Mouse (Mus musculus) midbrain, embryonic 16.5 days (tissue): ENCODE measurements around the gene Serpinh1. TPM values are rescaled to one million over a fixed set of nuclear protein-coding genes. Genes with fewer than 3 reads are reported as not detected.

Experiments
- ATAC-seq: fragments of 200-750 bp; cut with Nextera tagmentation; 2 replicates; pipeline ENCODE4 v1.8.0; 2017; ENCODE audit warnings: moderate TSS enrichment
- H3K27ac ChIP-seq: fragments of 300-500 bp; sonication (generic); 2 replicates; pipeline ENCODE4 v1.5.1; 2014; ENCODE audit warnings: mild to moderate bottlenecking, low read length, mixed read lengths
- H3K27me3 ChIP-seq: fragments of 300-500 bp; sonication (generic); 2 replicates; pipeline ENCODE4 v1.6.1; 2014; ENCODE audit warnings: low read depth, low read length, mixed read lengths; ENCODE audit not compliant: control insufficient read depth, insufficient read depth
- H3K36me3 ChIP-seq: fragments of 300-500 bp; sonication (generic); 2 replicates; pipeline ENCODE4 v1.6.1; 2014; ENCODE audit warnings: mild to moderate bottlenecking, low read length, moderate library complexity, mixed read lengths; ENCODE audit not compliant: control insufficient read depth, insufficient read depth
- H3K4me1 ChIP-seq: fragments of 300-500 bp; sonication (generic); 2 replicates; pipeline ENCODE4 v1.6.1; 2014; ENCODE audit warnings: mild to moderate bottlenecking, low read length, mixed read lengths; ENCODE audit not compliant: control insufficient read depth, insufficient read depth
- H3K4me2 ChIP-seq: fragments of 300-500 bp; sonication (generic); 2 replicates; pipeline ENCODE4 v1.6.1; 2014; ENCODE audit warnings: mild to moderate bottlenecking, low read length, mixed read lengths
- H3K4me3 ChIP-seq: fragments of 300-500 bp; sonication (generic); 2 replicates; pipeline ENCODE4 v1.5.1; 2014; ENCODE audit warnings: low read depth, mild to moderate bottlenecking, low read length, moderate library complexity, mixed read lengths
- H3K9ac ChIP-seq: fragments of 300-500 bp; sonication (generic); 2 replicates; pipeline ENCODE4 v1.6.1; 2014; ENCODE audit warnings: low read depth, low read length, mixed read lengths
- H3K9me3 ChIP-seq: fragments of 300-500 bp; sonication (generic); replicated peaks from 2 replicates; pipeline ENCODE4 v1.6.1; 2014; ENCODE audit warnings: mild to moderate bottlenecking, low read length, mixed read lengths; ENCODE audit not compliant: control insufficient read depth, poor library complexity, severe bottlenecking
- WGBS: fragments of 180-500 bp; shearing (Covaris S2); extraction: QIAGEN DNeasy Blood & Tissue Kit; methylation state at CpG from one replicate; pipeline ENCODE4 v1.1.7; 2014; 5-methylcytosine and 5-hydroxymethylcytosine counted together
- polyA plus RNA-seq: library from polyadenylated mRNA; unstranded; fragments of >200 nt; fragmentation: Nextera tagmentation; extraction: Ambion mirVana; gene quantifications from 2 replicates; pipeline ENCODE4 v1.2.1, GENCODE M21; 2015

Gene Serpinh1
- polyA plus RNA-seq, 1 experiment from 2014 or later, result 185 TPM

DNA sequence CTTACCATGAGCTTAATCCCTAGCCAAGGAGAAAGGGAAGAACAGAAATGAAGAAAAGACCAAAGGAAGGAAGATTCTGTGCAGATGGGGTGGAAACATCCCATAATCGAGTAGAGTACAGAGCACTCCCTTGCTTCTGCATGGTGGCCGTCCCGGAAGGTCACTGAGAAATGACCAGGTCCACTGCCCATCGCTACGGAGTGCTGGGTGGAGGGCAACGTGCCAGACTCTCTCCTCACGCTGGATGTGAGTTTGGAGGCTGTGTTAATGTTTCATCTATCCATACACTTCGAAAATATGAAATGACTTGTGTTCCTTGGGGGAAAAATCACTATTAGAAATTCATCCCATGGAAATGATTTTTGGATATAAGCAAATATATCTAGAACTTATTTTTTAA, 5.3 kb upstream of the Serpinh1 start:
- Histone ChIP-seq H3K9ac (no peak overlapping the region), H3K27me3 (no peaks in the 10 kb centered on the region), H3K9me3 (no peaks in the 10 kb centered on the region), H3K27ac (no peak overlapping the region), H3K4me2 (no peak overlapping the region), H3K36me3 (no peaks in the 10 kb centered on the region), H3K4me3 (no peak overlapping the region), H3K4me1 (peaks cover 38% of the 10 kb centered on the region)
- no peak for ATAC-seq
- WGBS, result 88% methylated on average over 8 of the region's 8 CpGs

DNA sequence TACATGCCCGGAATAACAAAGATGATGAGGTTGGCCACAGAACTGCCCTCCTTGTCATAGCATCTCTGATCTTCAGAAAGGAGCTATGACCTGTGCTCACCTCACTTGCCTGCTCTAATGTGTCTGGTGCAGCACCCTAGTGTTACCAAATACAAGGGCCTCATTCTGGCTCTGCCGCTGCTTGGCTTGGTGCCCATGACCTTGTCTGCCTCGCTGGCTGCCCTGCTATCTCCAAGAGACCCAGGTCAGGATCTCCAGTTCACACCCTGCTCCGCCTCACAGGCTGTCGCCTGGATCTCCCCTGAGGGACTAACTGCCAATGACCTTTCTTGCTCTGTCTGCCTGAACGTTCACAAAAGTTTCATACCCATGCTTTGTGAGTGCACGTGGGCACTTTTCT, 4.2 kb upstream of the Serpinh1 start:
- no peak for ATAC-seq
- 54% methylated on average over 7 of the region's 7 CpGs for WGBS
- no peaks in the 10 kb centered on the region for H3K9me3 ChIP-seq
- H3K27me3 ChIP-seq, result no peaks in the 10 kb centered on the region
- H3K4me2 ChIP-seq, result no peak overlapping the region
- H3K4me3 ChIP-seq, result no peak overlapping the region
- H3K36me3 ChIP-seq, result no peaks in the 10 kb centered on the region
- H3K9ac ChIP-seq, result 0 out of 2 replicates have a peak overlapping the region, but pooled peaks have one; percentile 31
- H3K4me1 ChIP-seq, result peaks cover 48% of the 10 kb centered on the region
- no peak overlapping the region for H3K27ac ChIP-seq

DNA sequence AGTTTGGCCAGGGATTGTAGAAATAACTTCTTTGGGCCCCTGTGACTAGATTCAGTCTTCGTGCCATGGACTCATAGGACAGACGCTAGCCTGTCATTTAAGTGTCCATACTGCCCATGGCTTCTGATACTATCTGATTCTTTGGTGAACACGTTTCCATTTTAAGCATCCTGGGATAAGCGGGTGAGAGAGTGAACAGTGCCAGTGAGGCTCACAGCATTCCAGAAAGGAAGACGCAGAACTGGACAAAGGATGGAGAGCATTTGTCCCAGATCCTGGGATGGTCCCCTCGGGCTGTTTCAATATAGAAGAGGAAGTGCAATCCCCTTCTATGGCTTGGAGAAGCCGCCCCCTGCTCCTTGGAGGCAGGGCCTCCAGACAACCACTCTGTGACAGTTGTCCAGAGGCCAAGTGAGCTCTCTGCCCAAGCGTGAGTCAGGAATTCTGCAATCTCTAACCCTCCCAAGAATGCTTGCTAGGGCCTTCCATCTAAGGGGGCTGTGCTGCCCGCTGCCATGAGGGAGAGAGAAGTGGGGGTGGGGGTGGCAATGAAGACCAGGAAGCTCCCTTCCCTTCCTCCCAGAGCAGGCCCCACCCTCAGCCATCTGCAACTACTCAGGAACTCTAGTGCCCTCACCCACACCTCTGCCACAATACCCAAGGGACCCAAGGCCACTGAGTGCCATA, 3.3 kb upstream of the Serpinh1 start:
- 31% methylated on average over 9 of the region's 9 CpGs for WGBS
- no peaks in the 10 kb centered on the region for H3K36me3 ChIP-seq
- peaks cover 55% of the 10 kb centered on the region for H3K4me1 ChIP-seq
- H3K4me3 ChIP-seq, result no peak overlapping the region
- ATAC-seq, result no peak
- H3K27ac ChIP-seq, result peak overlapping the region; percentile 78
- peak overlapping the region; percentile 22; the same call in 1 of the 2 replicates for H3K9ac ChIP-seq
- H3K9me3 ChIP-seq, result no peaks in the 10 kb centered on the region
- H3K27me3 ChIP-seq, result no peaks in the 10 kb centered on the region
- no peak overlapping the region for H3K4me2 ChIP-seq

DNA sequence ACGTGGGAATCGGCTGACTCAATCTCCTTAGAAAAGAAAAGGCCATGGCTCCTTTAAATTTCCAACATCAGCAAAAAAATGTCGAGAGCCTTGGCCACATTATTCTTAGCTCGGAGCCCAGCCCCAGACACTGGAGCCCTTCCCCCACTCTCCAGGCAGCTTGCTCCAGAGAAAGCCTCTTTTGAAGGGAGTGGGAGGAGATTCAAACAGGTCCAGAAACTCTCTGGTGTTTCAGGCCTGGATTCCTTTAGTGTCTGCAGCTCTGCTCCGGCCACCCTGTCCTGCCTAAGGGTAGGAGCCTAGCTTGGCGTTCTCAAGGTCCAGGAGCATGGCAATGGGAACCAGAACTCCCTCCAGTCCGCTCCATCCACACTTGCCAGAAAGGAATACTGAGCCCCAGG, 2.7 kb upstream of the Serpinh1 start:
- ATAC-seq, result no peak
- Histone ChIP-seq H3K27ac (peak overlapping the region; percentile 78), H3K9me3 (no peaks in the 10 kb centered on the region), H3K27me3 (no peaks in the 10 kb centered on the region), H3K4me2 (peak overlapping the region; percentile 37), H3K4me3 (no peak overlapping the region), H3K4me1 (peaks cover 54% of the 10 kb centered on the region), H3K9ac (peak overlapping the region; percentile 22; the same call in 1 of the 2 replicates), H3K36me3 (no peaks in the 10 kb centered on the region)
- 8% methylated on average over 7 of the region's 7 CpGs for WGBS

DNA sequence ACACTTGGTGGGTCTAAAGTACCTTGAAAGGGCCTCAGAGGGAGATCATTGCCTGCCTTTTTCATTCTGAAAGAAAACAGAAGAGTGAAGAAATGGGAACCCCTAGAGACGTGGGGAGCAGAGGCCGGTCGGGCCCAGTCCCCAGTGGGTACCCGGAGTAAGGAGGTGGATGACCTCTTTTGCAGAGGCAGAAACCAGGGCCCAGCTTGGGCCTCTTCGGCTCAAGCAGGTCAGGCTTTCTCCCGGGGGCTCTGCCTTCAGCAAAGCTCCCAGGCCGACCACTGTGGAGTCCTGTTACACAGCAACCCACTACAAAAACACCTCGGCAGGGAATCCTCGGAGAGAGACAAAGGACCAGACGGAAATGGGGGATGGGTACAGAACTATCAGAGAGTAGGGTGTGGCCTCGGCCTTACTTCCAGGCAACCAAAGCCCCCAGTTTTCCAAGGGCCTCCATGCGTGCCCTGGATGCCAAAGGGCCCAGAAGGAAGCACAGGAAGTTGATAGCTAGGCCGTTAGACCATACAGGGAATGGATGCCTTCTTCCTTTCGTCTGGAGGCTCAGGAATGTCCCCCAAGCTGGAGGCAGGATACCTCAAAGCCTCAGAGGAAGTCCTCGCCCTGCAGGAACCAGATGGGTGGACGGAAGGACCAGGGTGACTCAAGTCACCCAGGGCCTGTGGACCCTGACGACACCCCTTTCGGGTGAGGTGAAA, 1.1 kb downstream of the Serpinh1 start:
- Histone ChIP-seq H3K4me3 (peak overlapping the region; percentile 40), H3K9me3 (no peaks in the 10 kb centered on the region), H3K9ac (peak overlapping the region; percentile 64), H3K36me3 (no peaks in the 10 kb centered on the region), H3K27ac (peak overlapping the region; percentile 76), H3K4me1 (peaks cover 47% of the 10 kb centered on the region), H3K27me3 (no peaks in the 10 kb centered on the region), H3K4me2 (peak overlapping the region; percentile 67)
- WGBS, result 8% methylated on average over 18 of the region's 18 CpGs
- no peak for ATAC-seq

DNA sequence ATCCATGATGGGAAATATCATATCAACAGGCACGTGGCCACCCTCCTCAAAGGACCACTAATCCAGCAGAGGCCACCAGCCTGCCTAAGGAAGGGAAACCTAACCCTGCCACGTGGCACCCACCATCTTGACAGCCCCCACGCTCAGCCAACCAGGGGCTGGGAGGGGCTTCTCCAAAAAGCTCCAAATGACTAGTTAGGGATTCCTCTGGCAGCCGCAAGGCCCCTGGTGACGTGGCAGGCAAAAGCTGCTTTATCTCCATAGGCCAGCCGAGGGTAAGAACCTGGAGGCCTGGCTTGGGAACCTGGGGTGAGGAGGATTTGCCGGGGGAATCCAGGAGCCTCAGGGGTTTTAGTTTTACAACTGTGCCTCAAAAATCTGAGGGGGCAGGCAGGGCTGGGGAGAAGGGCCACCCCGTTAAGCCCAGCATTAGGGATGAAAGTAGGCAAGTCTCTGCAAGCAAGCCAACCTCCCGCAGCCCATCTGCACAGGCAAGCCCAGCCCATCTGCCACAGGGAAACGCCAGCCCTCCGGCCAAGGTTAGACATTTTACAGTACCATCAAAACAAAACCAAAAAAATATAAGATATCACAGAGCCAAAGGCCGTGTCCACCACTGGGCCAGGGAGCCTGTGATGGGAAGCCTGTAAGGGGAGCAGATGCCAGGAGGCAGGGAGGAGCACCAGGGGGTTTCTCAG, 1.8 kb downstream of the Serpinh1 start:
- 7% methylated on average over 12 of the region's 12 CpGs for WGBS
- Histone ChIP-seq H3K4me1 (peaks cover 40% of the 10 kb centered on the region), H3K27me3 (no peaks in the 10 kb centered on the region), H3K4me2 (peak overlapping the region; percentile 67), H3K9ac (peak overlapping the region; percentile 64), H3K36me3 (no peaks in the 10 kb centered on the region), H3K9me3 (no peaks in the 10 kb centered on the region), H3K27ac (peak overlapping the region; percentile 76), H3K4me3 (peak overlapping the region; percentile 40)
- ATAC-seq, result no peak

DNA sequence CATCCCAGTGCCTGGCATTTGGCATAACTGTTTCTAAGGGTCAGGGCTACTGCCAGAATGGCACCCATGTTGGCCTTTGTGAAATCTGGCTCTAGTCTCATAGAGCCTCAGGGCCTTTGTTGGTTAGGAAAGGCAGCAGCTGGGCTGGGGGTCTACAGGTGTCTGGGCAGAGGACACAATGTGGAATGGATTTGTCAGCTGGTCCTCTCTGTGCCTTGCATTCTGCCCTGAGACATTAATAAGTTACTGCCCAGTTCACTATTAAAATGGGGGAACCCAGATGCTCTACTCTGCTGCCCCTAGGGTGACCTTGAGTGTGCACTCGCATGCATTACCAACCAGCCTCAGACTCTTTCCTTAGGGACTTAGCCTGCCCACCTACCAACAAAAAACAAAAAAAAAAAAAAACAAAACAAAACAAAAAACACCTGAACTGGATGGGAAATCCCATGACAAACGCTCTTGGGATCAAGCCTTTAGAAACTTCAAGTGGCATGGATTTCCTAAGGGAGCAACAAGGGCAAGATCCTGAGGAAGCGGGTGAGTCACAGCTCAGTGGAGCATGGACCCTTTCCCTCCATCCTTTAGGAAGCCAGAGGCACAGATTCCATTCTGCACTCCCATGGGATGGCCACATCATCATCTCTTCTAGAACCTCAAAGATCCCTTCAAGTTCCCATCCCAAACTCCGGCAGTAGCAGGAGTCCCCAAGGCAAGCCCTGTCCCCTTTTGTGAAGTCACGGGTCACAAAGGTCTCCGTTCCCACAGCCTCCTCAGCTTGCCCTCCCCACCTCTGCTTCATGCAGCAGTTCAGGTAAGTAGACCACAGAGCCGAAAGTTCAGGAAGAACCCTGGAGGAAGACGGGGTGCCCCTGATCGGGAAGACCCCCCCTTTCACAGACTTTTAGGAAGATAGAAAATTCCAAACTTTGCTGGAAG, 3.0 kb downstream of the Serpinh1 start:
- H3K4me3 ChIP-seq, result no peak overlapping the region; the same call in 1 of the 2 replicates
- peak overlapping the region; percentile 67 for H3K4me2 ChIP-seq
- WGBS, result 81% methylated on average over 9 of the region's 9 CpGs
- H3K27me3 ChIP-seq, result no peaks in the 10 kb centered on the region
- no peak for ATAC-seq
- H3K36me3 ChIP-seq, result no peaks in the 10 kb centered on the region
- H3K9me3 ChIP-seq, result no peaks in the 10 kb centered on the region
- H3K9ac ChIP-seq, result peak overlapping the region; percentile 14; the same call in 1 of the 2 replicates
- peaks cover 28% of the 10 kb centered on the region for H3K4me1 ChIP-seq
- no peak overlapping the region for H3K27ac ChIP-seq

DNA sequence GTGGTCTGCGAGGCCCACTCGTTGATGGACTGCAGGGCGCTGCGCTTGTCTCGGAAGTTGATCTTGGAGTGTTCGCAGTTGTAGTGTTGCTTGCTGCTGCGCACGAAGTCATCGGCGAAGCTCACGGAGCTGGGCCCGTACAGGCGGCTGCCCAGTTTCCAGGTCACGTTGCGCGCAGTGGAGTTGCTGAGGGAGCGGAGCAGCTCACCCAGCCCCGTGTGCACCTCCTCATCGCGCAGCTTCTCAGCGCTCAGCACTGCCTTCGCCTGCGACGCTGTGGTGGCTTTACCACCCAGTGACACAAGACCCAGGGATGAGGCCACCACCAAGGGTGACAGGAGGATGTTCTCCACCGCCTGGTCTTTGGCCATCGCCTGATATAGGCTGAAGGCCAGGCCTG, 4.2 kb downstream of the Serpinh1 start:
- Histone ChIP-seq H3K36me3 (no peaks in the 10 kb centered on the region), H3K9ac (no peak overlapping the region), H3K9me3 (no peaks in the 10 kb centered on the region), H3K27me3 (no peaks in the 10 kb centered on the region), H3K27ac (no peak overlapping the region), H3K4me1 (peaks cover 28% of the 10 kb centered on the region), H3K4me2 (no peak overlapping the region), H3K4me3 (no peak overlapping the region)
- ATAC-seq, result no peak
- WGBS, result 94% methylated on average over 26 of the region's 26 CpGs
